ENCODE assay signal across 22 mouse cellular contexts in the genomic region with DNA sequence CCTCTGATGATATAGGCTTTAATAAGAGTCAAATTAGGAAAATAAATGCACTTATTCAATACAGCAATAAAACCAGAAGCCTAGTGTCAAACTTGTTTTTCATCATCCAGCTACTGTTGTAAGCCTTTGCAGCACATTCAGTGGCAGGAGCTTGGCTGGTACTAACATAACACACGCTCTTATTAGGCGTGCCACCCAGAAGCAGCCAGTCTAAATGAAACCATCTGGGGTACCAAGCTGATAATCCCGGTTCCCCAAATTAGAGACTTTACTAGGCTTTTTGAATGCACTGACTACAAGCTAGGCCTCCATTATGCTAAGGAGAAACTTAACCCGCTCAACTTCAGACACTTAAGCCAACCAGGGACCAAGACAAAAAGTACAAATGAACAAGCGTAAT.
A peak's percentile ranks its signal among the peaks of the same experiment; 100 is the strongest.
DNase-seq lines count a peak whose midpoint lies in the region; ATAC-seq and TF ChIP-seq lines count a peak whose summit lies in the region.
"Had no signal": no experiment of that assay in that cellular context is flagged by ENCODE, and none has a peak within 500 bp of the region (broad histone marks: within the 10 kb centered on the region; RNA-seq: fewer than 3 reads in every experiment).

No protein-coding gene starts in this region.

- 50% methylated on average over 5 of the region's 5 CpGs for WGBS in forebrain, embryonic 13.5 days
- 67% methylated on average over 5 of the region's 5 CpGs for WGBS in forebrain, embryonic 12.5 days
- 86% methylated on average over 5 of the region's 5 CpGs for WGBS in stomach, embryonic 16.5 days
- 74% methylated on average over 5 of the region's 5 CpGs for WGBS in stomach, postnatal 0 days
- 35% methylated on average over 5 of the region's 5 CpGs for WGBS in limb, embryonic 11.5 days

- H3K27me3 ChIP-seq in forebrain, embryonic 13.5 days, result peaks cover 8% of the 10 kb centered on the region
- peaks cover 16% of the 10 kb centered on the region for H3K27me3 ChIP-seq in forebrain, embryonic 12.5 days
- H3K27me3 ChIP-seq in stomach, embryonic 16.5 days (ENCODE audit: control insufficient read depth, insufficient read depth, low read length), result no peaks in the 10 kb centered on the region
- H3K27me3 ChIP-seq in stomach, postnatal 0 days (ENCODE audit: control insufficient read depth, insufficient read depth, low read length), result no peaks in the 10 kb centered on the region
- H3K27me3 ChIP-seq in limb, embryonic 11.5 days (ENCODE audit: control insufficient read depth, insufficient read depth, low read length), result peaks cover 2% of the 10 kb centered on the region; the same call in 1 of the 2 replicates
- H3K27me3 ChIP-seq: heart, embryonic 12.5 days; kidney, embryonic 15.5 days; neural tube, embryonic 15.5 days had no signal

- ATAC-seq in forebrain, embryonic 13.5 days, result peak; percentile 46; the same call in 1 of the 2 replicates
- no peak for ATAC-seq in forebrain, embryonic 12.5 days (ENCODE audit: low FRiP score)
- ATAC-seq in stomach, embryonic 16.5 days (ENCODE audit: insufficient read depth, low FRiP score), result no peak
- ATAC-seq in stomach, postnatal 0 days (ENCODE audit: low FRiP score, low TSS enrichment), result no peak
- no peak for ATAC-seq in limb, embryonic 11.5 days (ENCODE audit: insufficient number of reproducible peaks, low FRiP score, low TSS enrichment, low read depth)
- ATAC-seq: CD4-positive, CD25-positive, alpha-beta regulatory T cell, adult 4 months; hindbrain, embryonic 16.5 days; intestine, postnatal 0 days; liver, postnatal 0 days; lung, postnatal 0 days had no signal

- H3K36me3 ChIP-seq in forebrain, embryonic 13.5 days (ENCODE audit: poor library complexity, severe bottlenecking), result no peaks in the 10 kb centered on the region
- no peaks in the 10 kb centered on the region for H3K36me3 ChIP-seq in forebrain, embryonic 12.5 days (replicated peaks)
- H3K36me3 ChIP-seq in stomach, embryonic 16.5 days (ENCODE audit: control insufficient read depth, insufficient read depth, low read length), result no peaks in the 10 kb centered on the region
- H3K36me3 ChIP-seq in stomach, postnatal 0 days (ENCODE audit: control insufficient read depth, insufficient read depth, low read length), result no peaks in the 10 kb centered on the region
- H3K36me3 ChIP-seq in limb, embryonic 11.5 days (ENCODE audit: control insufficient read depth, insufficient read depth, low read length), result no peaks in the 10 kb centered on the region
- H3K36me3 ChIP-seq: heart, embryonic 12.5 days; hindbrain, embryonic 10.5 days; kidney, embryonic 15.5 days; neural tube, embryonic 15.5 days had no signal

- H3K9ac ChIP-seq in forebrain, embryonic 13.5 days, result no peak overlapping the region
- no peak overlapping the region for H3K9ac ChIP-seq in forebrain, embryonic 12.5 days
- no peak overlapping the region for H3K9ac ChIP-seq in stomach, embryonic 16.5 days (ENCODE audit: low read length)
- no peak overlapping the region for H3K9ac ChIP-seq in stomach, postnatal 0 days (ENCODE audit: low read length)
- no peak overlapping the region for H3K9ac ChIP-seq in limb, embryonic 11.5 days (ENCODE audit: low read length)
- H3K9ac ChIP-seq: heart, embryonic 12.5 days; kidney, embryonic 15.5 days; liver, postnatal 0 days; neural tube, embryonic 15.5 days had no signal

- intact Hi-C loops in left cerebral cortex, adult 2 months (cut with DNase I), result no loop called here

- no peaks in the 10 kb centered on the region for H3K9me3 ChIP-seq in forebrain, embryonic 13.5 days (replicated peaks)
- H3K9me3 ChIP-seq in forebrain, embryonic 12.5 days, result no peaks in the 10 kb centered on the region
- H3K9me3 ChIP-seq in stomach, embryonic 16.5 days (replicated peaks; ENCODE audit: control insufficient read depth, low read length), result no peaks in the 10 kb centered on the region
- H3K9me3 ChIP-seq in stomach, postnatal 0 days (ENCODE audit: control insufficient read depth, low read length), result no peaks in the 10 kb centered on the region
- no peaks in the 10 kb centered on the region for H3K9me3 ChIP-seq in limb, embryonic 11.5 days (ENCODE audit: control insufficient read depth, low read length)
- H3K9me3 ChIP-seq: heart, embryonic 12.5 days; hindbrain, embryonic 10.5 days; kidney, embryonic 15.5 days; neural tube, embryonic 15.5 days had no signal

- TF ChIP-seq EP300 in stomach, postnatal 0 days (optimal IDR thresholded peaks at IDR 0.05), result no peak

- H3K4me3 ChIP-seq in forebrain, embryonic 13.5 days, result no peak overlapping the region
- no peak overlapping the region for H3K4me3 ChIP-seq in forebrain, embryonic 12.5 days (replicated peaks)
- no peak overlapping the region for H3K4me3 ChIP-seq in stomach, embryonic 16.5 days (replicated peaks; ENCODE audit: low read length)
- H3K4me3 ChIP-seq in stomach, postnatal 0 days (ENCODE audit: low read depth, low read length), result no peak overlapping the region
- no peak overlapping the region for H3K4me3 ChIP-seq in limb, embryonic 11.5 days (ENCODE audit: low read depth, low read length)
- no peak overlapping the region for H3K4me3 ChIP-seq in left cerebral cortex, adult 2 months
- H3K4me3 ChIP-seq: heart, embryonic 12.5 days; hindbrain, embryonic 10.5 days; kidney, embryonic 15.5 days; neural tube, embryonic 15.5 days had no signal

- no peak for TF ChIP-seq CTCF in stomach, postnatal 0 days (IDR thresholded peaks at IDR 0.05; ENCODE audit: low read depth)
- no peak for TF ChIP-seq CTCF in left cerebral cortex, adult 2 months (IDR thresholded peaks at IDR 0.05)

- H3K27ac ChIP-seq in forebrain, embryonic 13.5 days, result no peak overlapping the region
- H3K27ac ChIP-seq in forebrain, embryonic 12.5 days, result no peak overlapping the region
- H3K27ac ChIP-seq in stomach, embryonic 16.5 days (ENCODE audit: low read length), result peak overlapping the region; percentile 18; the same call in 1 of the 2 replicates
- H3K27ac ChIP-seq in stomach, postnatal 0 days (replicated peaks), result no peak overlapping the region
- peak overlapping the region; percentile 78; the same call in 1 of the 2 replicates for H3K27ac ChIP-seq in limb, embryonic 11.5 days (replicated peaks; ENCODE audit: low read depth, low read length)
- H3K27ac ChIP-seq in left cerebral cortex, adult 2 months, result no peak overlapping the region
- H3K27ac ChIP-seq: hindbrain, embryonic 10.5 days; kidney, embryonic 15.5 days; macrophage; neural tube, embryonic 15.5 days had no signal

- H3K4me2 ChIP-seq in forebrain, embryonic 13.5 days, result no peak overlapping the region
- no peak overlapping the region for H3K4me2 ChIP-seq in forebrain, embryonic 12.5 days
- no peak overlapping the region for H3K4me2 ChIP-seq in stomach, embryonic 16.5 days (ENCODE audit: low read depth, low read length)
- no peak overlapping the region for H3K4me2 ChIP-seq in stomach, postnatal 0 days (replicated peaks; ENCODE audit: low read depth)
- H3K4me2 ChIP-seq in limb, embryonic 11.5 days (ENCODE audit: low read depth, severe bottlenecking), result no peak overlapping the region
- H3K4me2 ChIP-seq: heart, embryonic 12.5 days; kidney, embryonic 15.5 days; liver, embryonic 11.5 days; neural tube, embryonic 15.5 days had no signal

- peaks cover 28% of the 10 kb centered on the region for H3K4me1 ChIP-seq in forebrain, embryonic 13.5 days
- peaks cover 16% of the 10 kb centered on the region for H3K4me1 ChIP-seq in forebrain, embryonic 12.5 days
- H3K4me1 ChIP-seq in stomach, embryonic 16.5 days (ENCODE audit: control insufficient read depth, insufficient read depth, low read length), result peaks cover 15% of the 10 kb centered on the region
- 0 out of 2 replicates have a peak, but pooled peaks cover 3% of the 10 kb centered on the region for H3K4me1 ChIP-seq in stomach, postnatal 0 days (replicated peaks; ENCODE audit: control insufficient read depth, insufficient read depth)
- H3K4me1 ChIP-seq in limb, embryonic 11.5 days (ENCODE audit: control insufficient read depth, insufficient read depth, low read length), result peaks cover 16% of the 10 kb centered on the region

- no peak for DNase-seq in stomach, postnatal 0 days (ENCODE audit: low spot score)
- peak; percentile 68 for DNase-seq in limb, embryonic 11.5 days (ENCODE audit: low spot score)
- no peak for DNase-seq in left cerebral cortex, adult 2 months (ENCODE audit: extremely low spot score in 1 of 2, low spot score in 2 of 2)
- DNase-seq in thymus, postnatal 14 days, result no peak
- DNase-seq: adrenal gland, postnatal 14 days; cerebellum, adult 9-10 months; heart, postnatal 10 days; kidney, postnatal 4 days; liver, postnatal 0 days had no signal

Comparison
In these comparisons a context has a peak if more than half of its experiments do, and no peak if none do; other contexts are left out.
1. H3K27ac ChIP-seq: peak in stomach, embryonic 16.5 days (single experiment) and limb, embryonic 11.5 days (single experiment); none in forebrain, embryonic 13.5 days (single experiment), forebrain, embryonic 12.5 days (single experiment), stomach, postnatal 0 days (single experiment) and left cerebral cortex, adult 2 months (single experiment).